Mouse (Mus musculus): ENCODE measurements around the gene Ndufaf1. TPM values are rescaled to one million over a fixed set of nuclear protein-coding genes. Genes with fewer than 3 reads are reported as not detected.

Gene Ndufaf1
- total and polyA plus RNA-seq, 2 experiments from 2014 or later = 16.3 to 45.5 TPM

DNA sequence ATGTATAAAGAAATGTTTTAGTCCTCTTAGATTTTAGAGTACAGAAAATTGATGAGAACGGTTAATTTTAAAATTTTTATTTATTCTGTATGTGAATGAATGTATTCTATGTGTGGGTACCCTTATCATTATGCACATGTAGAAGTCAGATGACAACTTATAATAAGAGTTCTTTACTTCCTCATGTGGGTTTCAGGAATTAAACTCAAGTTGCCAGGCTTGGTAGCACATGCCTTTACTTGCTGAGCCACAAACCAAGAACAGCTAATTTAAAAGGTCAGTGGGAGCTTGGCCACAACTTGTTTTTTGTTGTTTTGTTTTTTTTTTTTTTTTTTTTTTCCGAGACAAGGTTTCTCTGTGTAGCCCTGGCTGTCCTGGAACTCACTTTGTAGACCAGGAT lies 32.2 kb upstream of the Ndufaf1 start:
- Histone ChIP-seq H3K4me2 (ENCODE audit: low read depth, low read length) (no peak overlapping the region), H3K9ac (replicated peaks; ENCODE audit: low read length) (no peak overlapping the region), H3K9me3 (ENCODE audit: low read length) (no peaks in the 10 kb centered on the region), H3K36me3 (ENCODE audit: insufficient read depth, low read length) (peaks cover 5% of the 10 kb centered on the region; the same call in 1 of the 2 replicates), H3K27ac (no peak overlapping the region), H3K4me3 (ENCODE audit: low read length) (no peak overlapping the region), H3K27me3 (ENCODE audit: insufficient read depth, low read length) (no peaks in the 10 kb centered on the region), H3K4me1 (ENCODE audit: insufficient read depth, low read length) (no peaks in the 10 kb centered on the region)
- no peak for ATAC-seq
- TF ChIP-seq CTCF (IDR thresholded peaks at IDR 0.05; ENCODE audit: low read depth) = no peak
- WGBS = 78% methylated on average over 2 of the region's 2 CpGs
- DNase-seq (ENCODE audit: low spot score) = no peak

DNA sequence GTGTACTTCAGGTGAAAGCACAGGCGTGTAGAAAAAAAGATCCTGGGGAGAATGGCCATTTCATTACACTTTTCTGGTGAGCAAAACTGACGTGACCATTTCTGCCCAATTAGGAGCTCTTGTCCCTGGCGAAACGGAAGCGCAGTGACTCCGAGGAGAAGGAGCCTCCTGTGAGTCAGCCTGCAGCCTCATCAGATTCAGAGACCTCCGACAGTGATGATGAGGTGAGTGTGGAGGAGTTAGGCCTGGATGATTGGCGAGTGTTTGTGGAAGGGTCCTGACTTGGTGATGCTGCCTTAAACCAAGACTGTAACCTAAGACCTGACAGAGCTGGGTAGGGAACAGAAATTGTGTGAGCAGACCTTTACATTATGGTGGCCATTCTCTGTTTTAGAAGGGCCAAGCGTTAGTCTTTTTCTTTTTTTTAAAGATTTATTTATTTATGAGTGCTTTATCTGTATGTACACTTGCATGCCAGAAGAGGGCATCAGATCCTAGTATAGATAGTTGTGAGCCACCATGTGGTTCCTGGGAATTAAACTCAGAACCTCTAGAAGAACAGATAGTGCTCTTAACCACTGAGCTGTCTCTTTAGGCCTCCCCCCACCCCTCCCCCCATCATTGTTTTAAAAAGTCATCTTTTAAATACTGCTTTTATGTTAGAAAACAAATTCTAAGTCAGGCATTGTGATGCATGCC lies 29.5 kb upstream of the Ndufaf1 start:
- TF ChIP-seq CTCF (IDR thresholded peaks at IDR 0.05; ENCODE audit: low read depth) = peak; percentile 51
- peaks cover 5% of the 10 kb centered on the region; the same call in 1 of the 2 replicates for H3K36me3 ChIP-seq (ENCODE audit: insufficient read depth, low read length)
- no peak overlapping the region for H3K4me2 ChIP-seq (ENCODE audit: low read depth, low read length)
- no peak overlapping the region for H3K4me3 ChIP-seq (ENCODE audit: low read length)
- WGBS = 78% methylated on average over 9 of the region's 9 CpGs
- H3K9me3 ChIP-seq (ENCODE audit: low read length) = no peaks in the 10 kb centered on the region
- no peak overlapping the region for H3K9ac ChIP-seq (replicated peaks; ENCODE audit: low read length)
- ATAC-seq = no peak
- no peaks in the 10 kb centered on the region for H3K27me3 ChIP-seq (ENCODE audit: insufficient read depth, low read length)
- H3K27ac ChIP-seq = no peak overlapping the region
- H3K4me1 ChIP-seq (ENCODE audit: insufficient read depth, low read length) = no peaks in the 10 kb centered on the region
- DNase-seq (ENCODE audit: low spot score) = peak; percentile 29

DNA sequence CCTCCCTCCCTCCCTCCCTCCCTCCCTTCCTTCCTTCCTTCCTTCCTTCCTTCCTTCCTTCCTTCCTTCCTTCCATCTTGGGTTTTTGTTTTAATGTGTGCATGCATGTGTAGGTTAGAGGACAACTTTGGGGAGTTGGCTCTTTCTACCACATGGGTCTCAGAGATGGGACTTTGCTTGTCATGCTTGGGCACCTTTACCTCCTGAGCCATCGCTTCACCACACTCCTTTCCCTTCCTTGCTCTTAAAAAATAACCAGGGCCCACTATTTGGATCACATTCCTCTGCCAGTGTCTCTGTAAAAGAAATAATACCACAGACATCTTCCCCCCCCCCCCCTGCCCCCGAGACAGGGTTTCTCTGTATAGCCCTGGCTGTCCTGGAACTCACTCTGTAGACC lies 21.1 kb upstream of the Ndufaf1 start:
- Histone ChIP-seq H3K4me3 (ENCODE audit: low read length) (no peak overlapping the region), H3K27ac (no peak overlapping the region), H3K9me3 (ENCODE audit: low read length) (no peaks in the 10 kb centered on the region), H3K9ac (replicated peaks; ENCODE audit: low read length) (no peak overlapping the region), H3K36me3 (ENCODE audit: insufficient read depth, low read length) (no peaks in the 10 kb centered on the region), H3K4me1 (ENCODE audit: insufficient read depth, low read length) (no peaks in the 10 kb centered on the region), H3K4me2 (ENCODE audit: low read depth, low read length) (no peak overlapping the region), H3K27me3 (ENCODE audit: insufficient read depth, low read length) (no peaks in the 10 kb centered on the region)
- no peak for TF ChIP-seq CTCF (IDR thresholded peaks at IDR 0.05; ENCODE audit: low read depth)
- no peak for DNase-seq (ENCODE audit: low spot score)
- 92% methylated on average over 2 of the region's 2 CpGs for WGBS
- no peak for ATAC-seq

DNA sequence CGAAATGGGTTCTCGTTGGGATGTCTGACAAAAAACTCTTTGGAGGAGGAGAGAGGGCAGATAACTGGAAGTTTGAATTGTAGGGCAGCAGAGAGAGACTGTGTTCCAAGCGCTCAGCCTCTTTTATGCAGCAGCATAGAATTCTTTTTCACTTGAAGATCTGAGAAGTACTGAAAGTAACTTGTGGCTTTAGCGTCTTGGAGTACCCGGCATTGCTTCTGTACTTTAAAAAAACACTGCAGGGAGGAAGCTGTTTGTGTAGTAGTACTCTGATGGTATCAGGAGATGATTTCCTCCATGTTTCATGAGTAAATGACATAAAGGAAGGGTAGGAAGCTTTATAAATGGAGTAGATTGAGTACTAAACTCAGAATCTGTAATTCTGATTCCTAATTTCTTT lies 13.2 kb upstream of the Ndufaf1 start:
- Histone ChIP-seq H3K9me3 (ENCODE audit: low read length) (no peaks in the 10 kb centered on the region), H3K9ac (replicated peaks; ENCODE audit: low read length) (peak overlapping the region; percentile 89), H3K36me3 (ENCODE audit: insufficient read depth, low read length) (no peaks in the 10 kb centered on the region), H3K4me3 (ENCODE audit: low read length) (peak overlapping the region; percentile 93), H3K27me3 (ENCODE audit: insufficient read depth, low read length) (no peaks in the 10 kb centered on the region), H3K4me2 (ENCODE audit: low read depth, low read length) (peak overlapping the region; percentile 82), H3K4me1 (ENCODE audit: insufficient read depth, low read length) (peaks cover 6% of the 10 kb centered on the region), H3K27ac (no peak overlapping the region)
- 4% methylated on average over 5 of the region's 5 CpGs for WGBS
- DNase-seq (ENCODE audit: low spot score) (no peak), ATAC-seq (no peak)
- no peak for TF ChIP-seq CTCF (IDR thresholded peaks at IDR 0.05; ENCODE audit: low read depth)

DNA sequence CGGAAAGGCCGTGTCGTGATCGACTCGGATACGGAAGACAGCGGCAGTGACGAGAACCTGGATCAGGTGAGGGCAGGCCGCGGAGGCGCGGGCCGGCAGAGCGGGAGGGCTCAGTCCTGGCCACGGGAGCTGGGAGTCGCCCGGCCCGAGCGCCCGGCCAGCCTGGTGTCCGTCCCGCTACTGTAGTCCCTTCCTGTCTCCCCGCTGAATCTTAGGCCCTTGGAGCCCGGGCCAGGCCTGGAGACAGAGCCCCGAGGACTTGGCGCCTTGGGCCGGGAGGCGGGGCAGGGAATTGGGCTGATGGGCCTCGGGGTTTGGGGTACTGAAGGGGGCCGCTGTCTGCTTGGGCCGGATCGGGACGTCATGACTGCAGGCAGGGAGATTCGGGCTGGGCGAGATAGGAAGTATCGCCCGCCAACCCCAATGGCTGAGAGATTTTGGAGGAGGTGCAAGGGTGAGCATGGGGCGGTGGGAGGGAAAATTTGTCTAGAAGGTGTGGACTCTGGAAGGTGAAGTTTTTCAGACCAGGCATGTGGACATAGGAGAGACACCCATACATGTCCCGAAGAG lies 12.7 kb upstream of the Ndufaf1 start:
- no peaks in the 10 kb centered on the region for H3K27me3 ChIP-seq (ENCODE audit: insufficient read depth, low read length)
- H3K36me3 ChIP-seq (ENCODE audit: insufficient read depth, low read length) = no peaks in the 10 kb centered on the region
- peak overlapping the region; percentile 82 for H3K4me2 ChIP-seq (ENCODE audit: low read depth, low read length)
- no peaks in the 10 kb centered on the region for H3K9me3 ChIP-seq (ENCODE audit: low read length)
- no peak for TF ChIP-seq CTCF (IDR thresholded peaks at IDR 0.05; ENCODE audit: low read depth)
- under 1% methylated on average over 36 of the region's 39 CpGs for WGBS
- DNase-seq (ENCODE audit: low spot score) = no peak
- H3K9ac ChIP-seq (replicated peaks; ENCODE audit: low read length) = peak overlapping the region; percentile 89
- peak overlapping the region; percentile 79 for H3K27ac ChIP-seq
- H3K4me1 ChIP-seq (ENCODE audit: insufficient read depth, low read length) = peaks cover 6% of the 10 kb centered on the region
- peak overlapping the region; percentile 93 for H3K4me3 ChIP-seq (ENCODE audit: low read length)
- ATAC-seq = peak; percentile 88

DNA sequence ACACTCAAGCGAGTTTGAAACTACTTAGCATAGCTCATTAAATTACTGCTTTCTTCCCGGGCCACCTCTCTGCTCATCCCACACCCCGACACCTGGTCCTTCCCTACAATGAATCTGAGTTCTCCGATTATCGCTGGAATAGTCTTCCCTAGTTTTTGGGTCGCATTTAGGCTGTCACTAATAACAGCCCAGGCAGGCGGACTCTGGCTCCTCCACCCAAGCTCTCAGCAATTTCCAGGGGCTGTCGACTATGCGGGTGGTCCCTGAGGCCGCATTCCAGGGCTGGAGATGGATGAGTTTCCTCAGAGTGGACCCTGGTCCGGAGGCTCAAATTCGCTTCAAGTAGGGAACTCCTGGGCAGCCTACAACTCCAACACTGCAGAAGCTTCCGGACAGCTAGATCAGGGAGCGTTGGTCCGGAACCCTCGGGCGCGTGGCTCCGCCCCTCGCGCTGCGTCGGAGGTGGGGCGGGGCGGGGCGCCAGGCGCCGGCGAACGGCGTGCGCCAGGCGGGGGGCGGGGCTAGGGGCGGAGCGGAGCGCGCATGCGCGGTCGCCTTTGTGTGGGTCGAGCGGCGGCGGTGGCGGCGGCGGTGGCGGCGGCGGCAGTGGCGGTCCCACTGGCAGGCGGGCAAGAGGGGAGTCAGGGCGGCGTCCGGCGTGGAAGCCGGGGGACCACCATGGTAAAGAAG lies 12.0 kb upstream of the Ndufaf1 start, which contains the start of gene Rtf1:
Rtf1 (plus strand) TSS at position 544 of the 690 bp plus-strand sequence.
- H3K27ac ChIP-seq = peak within 1 kb of the TSS; percentile 79

More for the DNA sequence above, 12.0 kb upstream of the Ndufaf1 start, which contains the start of gene Rtf1:
- H3K36me3 ChIP-seq (ENCODE audit: insufficient read depth, low read length) = no peaks in the 10 kb centered on the region
- H3K4me3 ChIP-seq (ENCODE audit: low read length) = peak within 1 kb of the TSS; percentile 93
- ATAC-seq = peak; percentile 98
- H3K4me2 ChIP-seq (ENCODE audit: low read depth, low read length) = peak within 1 kb of the TSS; percentile 82
- TF ChIP-seq CTCF (IDR thresholded peaks at IDR 0.05; ENCODE audit: low read depth) = no peak
- peak within 1 kb of the TSS; percentile 89 for H3K9ac ChIP-seq (replicated peaks; ENCODE audit: low read length)
- H3K4me1 ChIP-seq (ENCODE audit: insufficient read depth, low read length) = peaks cover 6% of the 10 kb centered on the region
- 1% methylated on average over 35 of the region's 58 CpGs for WGBS
- H3K27me3 ChIP-seq (ENCODE audit: insufficient read depth, low read length) = no peaks in the 10 kb centered on the region
- no peaks in the 10 kb centered on the region for H3K9me3 ChIP-seq (ENCODE audit: low read length)
- DNase-seq (ENCODE audit: low spot score) = peak; percentile 96

Data from hindbrain, postnatal 0 days (tissue).